Mouse (Mus musculus) gastrocnemius, postnatal 10 days (tissue): Measurements from ENCODE around the gene Gm14862. TPM values are rescaled to one million over a fixed set of nuclear protein-coding genes. Genes with fewer than 3 reads are reported as not detected.
"Not testable (repeated sequence)": the region's sequence is repeated elsewhere in the genome, so short reads cannot be mapped to it uniquely, and the experiment has no call there.

Experiments used
- DNase-seq: peaks from one replicate; pipeline ENCODE4 v3.0.0; 2021; ENCODE audit warnings: mixed read lengths
- long read RNA-seq, 2 experiments: library from polyadenylated mRNA; stranded (forward); transcript quantifications; one replicate each; pipeline ENCODE4 v2.0.0; 2021
- total RNA-seq, 2 experiments: library from RNA; stranded (reverse); gene quantifications; 2 replicates each; pipeline ENCODE4 v1.2.3; 2021

The Gm14862 gene
- not detected for total RNA-seq
- long read RNA-seq, experiment 1: 0 reads
- long read RNA-seq, experiment 2: 0 reads

DNA sequence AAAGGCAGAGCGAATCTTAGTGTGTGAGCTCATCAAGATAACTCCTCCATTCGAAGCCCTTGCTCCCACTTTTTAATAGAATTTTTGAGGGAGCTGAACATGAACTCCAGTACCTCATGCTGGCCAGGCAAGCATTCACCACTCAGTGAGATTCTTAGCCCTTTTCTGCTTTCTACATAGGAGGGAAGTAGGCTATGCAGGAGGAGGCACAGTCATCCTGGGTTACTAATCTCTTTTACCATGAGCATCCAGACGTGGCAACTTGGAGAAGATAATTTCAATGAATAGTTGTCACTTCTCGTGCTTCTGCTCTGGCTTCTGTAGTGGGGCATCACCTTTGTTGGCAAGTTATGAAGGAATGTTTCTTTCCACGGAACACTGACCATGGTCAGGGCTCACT, at the start of gene Gm14862:
Gm14862 (minus strand) TSS at position 134 of the 400 bp plus-strand sequence.
- DNase-seq: no peak

DNA sequence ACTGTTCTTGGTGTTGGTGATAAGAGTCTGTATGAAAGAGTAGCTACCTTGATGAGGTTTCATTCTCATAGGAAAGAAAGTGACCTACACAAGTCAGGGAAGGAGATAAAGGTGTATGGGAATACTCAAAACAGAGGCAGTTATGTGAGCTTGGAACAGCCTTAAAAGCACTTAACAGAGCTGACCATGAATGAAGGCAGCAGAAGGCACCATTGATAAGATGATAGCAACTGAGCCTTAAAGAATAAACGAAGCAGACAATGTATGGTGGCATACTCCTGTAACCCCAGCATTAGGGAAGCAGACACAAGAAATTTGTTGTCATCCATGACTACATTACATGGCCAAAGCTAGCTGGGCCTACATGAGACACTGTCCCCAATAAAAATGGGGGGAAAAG, 46.8 kb upstream of the Gm14862 start:
- no peak for DNase-seq

DNA sequence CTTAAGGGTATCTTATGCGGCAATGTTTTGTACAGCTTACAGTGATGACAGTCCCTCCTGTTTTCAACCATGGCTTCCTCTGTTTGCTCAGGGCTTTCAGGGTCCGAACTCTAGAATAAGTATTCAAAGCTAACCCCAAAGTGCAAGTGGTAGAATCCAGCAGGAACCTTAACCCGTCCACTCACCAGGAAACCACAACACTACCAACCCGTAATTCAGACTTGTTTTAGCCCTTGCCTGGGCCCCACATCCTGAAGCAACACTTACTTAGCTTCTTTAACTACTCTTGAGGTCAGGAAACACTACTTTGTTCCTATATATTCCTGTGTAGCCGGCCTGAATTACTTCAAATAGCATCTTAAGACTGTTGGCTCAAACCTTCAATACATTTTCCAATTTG, 46.1 kb upstream of the Gm14862 start:
- DNase-seq: no peak

DNA sequence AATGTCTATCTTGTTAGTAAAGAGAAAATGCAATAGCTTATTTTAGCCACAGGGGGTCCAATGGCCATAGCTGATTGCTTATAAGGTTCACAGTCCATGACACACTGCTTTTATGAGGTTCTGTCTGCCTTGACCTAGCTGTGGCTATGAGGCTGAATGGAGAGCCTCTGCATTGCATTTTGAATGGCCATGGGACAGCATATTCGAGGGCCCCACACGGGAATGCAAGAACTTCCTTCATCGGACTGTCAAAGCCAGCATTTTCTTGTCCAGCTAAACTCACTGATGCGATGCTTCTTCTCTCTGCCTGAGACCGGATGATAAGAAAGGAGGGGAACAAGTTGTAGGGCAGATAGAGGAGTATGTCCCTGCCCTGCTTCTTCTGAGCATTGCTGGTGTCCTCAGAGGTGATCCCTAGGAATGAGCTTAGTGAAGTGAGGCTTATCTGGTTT, 41.7 kb upstream of the Gm14862 start:
- DNase-seq: no peak

DNA sequence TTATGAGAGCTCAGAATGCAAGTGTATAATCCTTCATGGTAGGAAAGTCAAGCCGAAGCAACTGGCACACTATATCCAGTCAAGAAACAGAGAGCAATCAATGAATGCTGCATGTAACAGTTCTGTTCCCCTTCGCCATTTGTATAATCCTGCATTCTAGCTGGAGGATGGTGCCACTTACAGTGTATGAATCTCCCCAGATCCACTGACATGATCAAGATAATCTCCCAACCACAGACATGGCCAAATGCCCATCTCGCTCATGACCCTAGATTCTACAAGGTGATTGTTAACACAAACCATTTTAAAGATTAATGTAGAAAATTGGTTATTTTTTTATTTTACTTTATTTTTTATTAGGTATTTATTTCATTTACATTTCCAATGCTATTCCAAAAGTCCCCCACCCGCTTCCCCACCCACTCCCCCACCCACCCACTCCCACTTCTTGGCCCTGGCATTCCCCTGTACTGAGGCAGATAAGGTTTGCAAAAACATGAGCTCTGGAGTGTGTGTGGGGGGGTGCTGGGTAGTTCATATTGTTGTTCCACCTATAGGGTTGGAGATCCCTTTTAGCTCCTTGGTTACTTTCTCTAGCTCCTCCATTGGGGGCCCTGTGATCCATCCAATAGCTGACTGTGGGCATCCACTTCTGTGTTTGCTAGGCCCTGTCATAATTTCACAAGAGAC, 36.6 kb upstream of the Gm14862 start:
- DNase-seq: not testable (repeated sequence)

DNA sequence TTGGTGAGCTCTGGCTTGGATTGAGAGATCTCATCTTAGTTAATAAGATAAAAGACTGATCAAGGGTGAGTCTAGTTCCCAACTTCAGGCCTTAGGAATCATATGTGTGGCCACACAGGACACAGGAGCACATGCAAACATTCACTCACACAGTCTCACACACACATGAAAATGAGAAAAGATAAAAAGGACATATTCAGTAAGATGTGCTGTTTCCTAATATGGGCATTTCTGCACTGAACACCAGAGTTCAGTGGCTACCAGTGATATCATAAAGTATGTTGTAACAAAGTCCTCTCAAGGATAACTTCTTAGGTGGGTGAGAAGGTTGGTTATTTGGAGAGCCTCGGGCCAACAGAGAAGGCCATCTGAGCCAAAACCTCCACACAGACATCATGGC, 26.8 kb upstream of the Gm14862 start, which contains the start of gene H2al1m:
H2al1m (plus strand) TSS at position 301 of the 400 bp plus-strand sequence.
- not testable (repeated sequence) for DNase-seq

DNA sequence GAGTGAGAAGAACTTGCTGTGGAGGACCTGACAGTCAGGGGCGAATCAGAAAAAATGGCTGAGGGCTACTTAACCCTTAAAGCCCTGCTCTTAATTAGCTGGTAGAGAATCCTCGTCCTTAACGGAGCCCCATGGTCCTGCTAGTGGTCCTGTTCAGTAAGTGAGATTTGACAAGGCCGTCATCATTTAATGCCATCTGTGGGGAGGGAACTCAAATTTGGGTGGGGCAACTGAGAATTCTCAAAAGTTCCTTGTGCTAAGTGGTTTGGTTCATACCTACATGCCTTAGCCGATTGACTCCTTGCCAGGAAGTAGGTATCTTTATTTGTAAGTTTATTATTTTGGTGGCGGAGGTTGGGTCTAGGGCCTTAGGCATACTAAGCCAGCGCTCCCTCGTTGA, 17.6 kb upstream of the Gm14862 start:
- no peak for DNase-seq

DNA sequence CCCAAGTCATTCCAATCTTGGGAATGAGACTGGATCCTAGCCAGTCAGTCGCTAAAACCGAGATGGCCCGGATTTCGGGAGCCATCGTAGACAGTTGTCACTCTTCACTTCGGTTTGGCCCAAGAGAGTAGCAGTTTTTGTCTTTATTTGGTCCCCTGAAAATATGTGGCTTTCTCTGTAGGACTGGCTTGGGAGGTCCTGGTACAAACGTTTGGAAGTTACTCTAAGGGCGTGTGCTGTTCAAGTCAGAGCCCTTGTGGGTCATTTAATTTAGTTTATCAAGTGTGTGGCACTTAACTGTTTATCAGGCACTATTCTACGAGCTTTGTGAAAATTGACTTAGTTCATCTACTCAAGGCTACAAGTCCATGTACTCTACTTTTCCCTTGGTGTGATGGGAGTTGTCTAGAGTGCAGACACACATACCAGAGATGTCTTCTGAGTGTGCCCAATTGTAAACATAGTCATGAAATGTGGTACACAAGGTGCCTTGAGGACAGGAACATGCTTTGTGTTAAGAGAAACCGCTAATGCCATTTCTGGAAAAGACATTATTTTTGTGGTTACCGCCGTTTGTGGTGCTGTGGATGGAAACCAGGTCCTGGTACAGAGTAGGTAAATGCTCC, 16.8 kb upstream of the Gm14862 start:
- DNase-seq: no peak

DNA sequence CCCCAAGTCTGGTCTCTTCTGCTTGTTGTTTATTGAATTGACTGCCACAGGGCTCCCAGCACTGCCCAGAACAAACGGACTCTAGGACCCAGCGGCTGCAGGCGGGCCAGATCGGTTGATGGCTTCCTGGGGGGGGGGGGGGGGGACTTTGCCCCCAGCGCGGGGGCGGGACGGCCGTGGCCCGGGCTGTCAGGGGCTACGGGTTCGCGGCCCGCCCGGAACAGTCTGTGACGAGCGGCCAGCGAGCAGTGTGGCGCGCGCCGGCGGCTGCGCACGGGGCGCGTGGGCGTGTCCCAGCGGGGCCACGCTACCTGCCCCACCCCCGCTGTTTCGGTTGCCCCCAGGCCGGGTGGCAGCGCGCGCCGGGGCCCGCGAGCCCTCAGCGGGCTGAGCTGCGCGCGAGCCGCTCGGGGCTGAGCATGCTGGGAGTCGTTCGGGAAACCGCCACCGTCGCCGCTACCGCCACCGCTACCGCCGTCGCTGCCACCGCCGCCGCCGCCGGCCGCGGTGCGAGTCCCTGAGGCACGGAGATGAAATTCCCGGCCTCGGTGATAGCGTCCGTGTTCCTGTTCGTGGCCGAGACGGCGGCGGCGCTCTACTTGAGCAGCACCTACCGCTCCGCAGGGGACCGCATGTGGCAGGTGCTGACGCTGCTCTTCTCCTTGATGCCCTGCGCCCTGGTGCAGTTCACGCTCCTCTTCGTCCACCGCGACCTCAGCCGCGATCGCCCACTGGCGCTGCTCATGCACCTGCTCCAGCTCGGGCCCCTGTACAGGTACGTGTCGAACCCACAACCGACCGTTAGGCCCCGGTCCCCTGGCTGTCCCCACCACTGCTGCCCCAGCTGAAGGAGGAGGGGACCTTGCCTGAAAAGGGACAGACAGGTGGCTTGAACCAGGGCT, 16.0 kb upstream of the Gm14862 start, which contains the start of gene Xk:
Xk (plus strand) TSS at position 297 of the 902 bp plus-strand sequence.
- peak; percentile 46 for DNase-seq

DNA sequence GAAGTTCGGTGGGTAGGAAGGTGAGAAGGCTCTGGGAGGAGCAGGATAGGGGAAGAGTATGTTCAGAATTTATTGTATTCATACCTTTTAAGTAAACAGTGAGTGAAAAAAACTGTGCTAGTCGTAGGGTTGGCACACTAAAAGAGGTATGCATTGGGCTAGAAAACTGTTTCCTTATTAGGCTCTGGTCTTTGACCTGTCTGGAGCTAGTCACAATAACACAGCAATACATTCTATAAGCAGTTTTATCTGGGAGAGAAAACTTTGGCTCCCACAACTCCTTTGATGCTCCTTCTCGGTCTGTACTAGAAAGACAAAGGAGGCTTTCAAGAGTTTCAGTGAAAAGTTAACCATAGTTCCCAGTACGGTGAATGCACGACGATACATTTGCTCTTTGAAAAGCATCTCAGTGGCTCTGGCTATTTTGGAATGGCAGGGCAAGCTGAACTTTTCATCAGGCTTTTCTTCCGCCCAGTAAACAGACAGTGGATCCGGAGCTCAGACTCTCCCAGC, 15.3 kb upstream of the Gm14862 start:
- DNase-seq: no peak

DNA sequence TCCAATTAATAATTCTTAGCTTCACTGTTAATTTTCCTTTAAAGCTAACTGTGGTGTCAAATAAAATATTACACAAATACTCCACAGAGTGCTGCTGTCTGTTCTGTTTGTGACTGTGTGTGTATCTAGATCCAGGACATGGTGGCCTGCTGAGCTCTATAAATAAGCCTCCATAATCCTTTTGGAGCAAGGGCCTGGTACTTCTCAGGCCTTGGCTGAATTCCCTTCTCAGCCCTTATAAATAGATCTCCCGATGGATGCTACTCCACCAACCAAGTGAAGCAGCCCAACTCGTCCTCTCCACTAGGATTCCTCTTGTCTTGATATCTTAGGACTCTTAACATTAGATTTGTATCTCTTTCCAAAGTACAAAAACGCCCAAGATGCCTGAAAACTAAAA, 14.4 kb upstream of the Gm14862 start:
- DNase-seq: no peak

DNA sequence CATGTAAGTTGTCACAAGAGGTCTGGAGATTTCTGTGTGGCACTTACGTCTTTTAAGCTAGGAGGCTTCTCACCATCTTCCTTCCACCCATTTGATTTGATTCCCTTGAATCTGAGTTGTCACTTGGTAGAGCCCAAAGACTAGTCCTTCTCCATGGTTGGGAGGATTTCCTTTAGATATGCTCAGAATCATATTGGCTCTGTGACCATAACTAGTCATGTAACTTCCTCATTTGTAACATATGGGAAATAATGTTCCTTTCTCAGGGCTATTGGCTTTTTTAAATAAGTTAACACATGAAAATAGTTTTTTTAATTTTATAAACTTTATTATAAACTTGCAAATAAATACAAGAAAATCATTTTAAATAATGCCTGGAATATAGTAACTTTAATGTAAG, 2.6 kb upstream of the Gm14862 start:
- DNase-seq: no peak

DNA sequence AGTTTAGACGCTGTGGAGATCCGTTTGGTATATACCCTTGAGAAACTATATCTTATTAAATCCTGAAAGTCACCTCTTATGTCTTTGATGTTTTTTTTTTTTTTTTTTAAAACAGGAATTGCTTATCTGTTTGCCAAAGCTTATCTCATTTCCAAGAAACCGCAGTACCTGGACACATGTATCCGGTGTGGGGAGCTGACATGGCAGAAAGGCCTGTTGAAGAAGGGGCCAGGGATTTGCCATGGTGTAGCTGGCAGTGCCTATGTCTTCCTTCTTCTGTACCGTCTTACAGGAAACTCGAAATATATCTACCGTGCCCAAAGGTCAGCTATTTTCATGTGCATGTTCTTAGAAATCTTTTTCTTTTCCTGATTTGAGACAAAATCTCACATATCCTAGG, 1.1 kb upstream of the Gm14862 start:
- no peak for DNase-seq

DNA sequence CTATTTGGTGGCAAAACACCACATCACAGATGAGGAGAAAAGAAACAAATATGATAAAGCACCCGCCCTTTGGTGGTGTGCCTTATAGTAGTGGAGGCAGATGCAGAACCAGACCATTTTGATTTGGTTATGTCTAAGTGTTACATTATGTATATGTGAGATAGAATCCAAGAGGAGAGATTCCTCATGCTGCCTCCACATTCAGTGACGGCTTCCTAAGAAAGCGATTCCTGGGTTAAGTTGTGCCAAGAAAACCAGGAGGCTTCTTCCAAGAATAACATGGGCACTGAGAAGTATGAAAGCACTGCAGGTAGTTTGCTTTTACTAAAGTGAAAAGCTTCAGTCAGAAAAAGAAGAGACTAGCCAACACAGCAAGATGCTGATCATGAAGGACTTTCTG, 1.8 kb downstream of the Gm14862 start:
- DNase-seq: no peak

DNA sequence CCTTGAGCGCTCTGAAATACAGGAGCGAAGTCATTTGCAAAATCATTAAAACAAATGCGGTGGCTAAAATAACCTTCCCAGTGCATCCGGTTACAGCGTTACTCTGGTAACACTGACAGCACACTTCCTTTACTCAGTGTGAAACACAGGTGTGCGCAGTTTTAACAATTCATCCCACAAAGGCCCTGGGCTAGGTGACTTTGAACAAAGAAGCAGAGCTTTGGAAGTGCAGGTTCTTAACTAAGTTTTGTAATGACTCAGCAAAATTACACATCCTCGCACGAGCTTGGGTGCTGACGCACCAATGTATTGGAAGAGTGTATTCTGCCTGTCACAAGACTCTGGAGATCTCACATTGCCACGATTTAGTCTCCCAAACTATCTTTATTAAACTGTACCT, 2.7 kb downstream of the Gm14862 start:
- DNase-seq: no peak

DNA sequence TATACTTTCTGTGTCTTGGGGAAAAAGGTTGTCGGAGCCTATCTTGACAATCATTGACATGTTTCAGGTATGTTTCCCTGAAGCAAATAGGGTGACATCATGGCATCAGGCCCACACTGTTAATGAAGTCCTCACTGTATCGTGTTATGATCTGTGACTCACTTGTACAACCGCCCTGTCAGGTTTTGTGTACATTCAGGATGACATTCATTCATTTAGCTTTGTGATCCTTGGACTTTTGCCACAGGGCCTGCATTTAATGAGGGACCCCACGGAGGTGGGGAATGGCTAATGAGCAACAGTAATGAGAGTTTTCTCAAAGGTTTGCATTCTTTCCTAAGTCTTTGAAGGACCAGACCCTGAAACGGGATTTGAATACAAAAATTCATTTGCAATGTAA, 7.8 kb downstream of the Gm14862 start:
- DNase-seq: no peak

DNA sequence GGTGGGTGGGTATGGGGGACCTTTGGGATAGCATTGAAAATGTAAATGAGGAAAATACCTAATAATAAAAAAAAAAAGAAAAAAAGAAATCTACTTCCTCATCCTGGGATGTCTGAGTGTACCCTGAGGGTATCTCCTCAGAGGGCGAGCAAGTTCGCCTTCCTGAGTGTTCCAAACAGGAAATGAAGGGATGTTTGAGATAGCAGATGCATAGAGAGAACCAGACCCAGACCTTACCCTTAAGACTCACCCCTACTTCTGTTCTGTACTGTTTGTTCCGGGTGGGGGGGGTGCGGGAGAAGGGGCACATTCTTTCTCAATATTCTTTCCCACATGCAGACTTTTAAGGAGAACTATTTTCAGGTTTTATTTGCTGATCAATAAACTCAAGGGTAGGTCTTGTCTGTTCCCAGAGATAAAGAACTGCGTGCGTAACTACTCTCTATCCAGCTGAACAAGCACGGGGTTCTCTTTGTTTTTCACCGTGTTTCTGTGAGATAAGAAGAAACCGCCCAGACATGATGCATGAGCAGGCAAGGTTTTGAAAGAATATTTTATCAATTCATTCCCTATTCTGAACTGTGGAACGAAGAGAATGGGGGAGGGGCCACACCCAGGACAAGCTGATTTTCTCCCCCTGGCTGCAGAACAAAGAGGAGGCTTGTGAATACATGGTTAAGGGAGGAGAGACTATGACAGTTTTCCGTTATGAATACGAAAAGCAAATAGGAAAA, 11.9 kb downstream of the Gm14862 start:
- no peak for DNase-seq

DNA sequence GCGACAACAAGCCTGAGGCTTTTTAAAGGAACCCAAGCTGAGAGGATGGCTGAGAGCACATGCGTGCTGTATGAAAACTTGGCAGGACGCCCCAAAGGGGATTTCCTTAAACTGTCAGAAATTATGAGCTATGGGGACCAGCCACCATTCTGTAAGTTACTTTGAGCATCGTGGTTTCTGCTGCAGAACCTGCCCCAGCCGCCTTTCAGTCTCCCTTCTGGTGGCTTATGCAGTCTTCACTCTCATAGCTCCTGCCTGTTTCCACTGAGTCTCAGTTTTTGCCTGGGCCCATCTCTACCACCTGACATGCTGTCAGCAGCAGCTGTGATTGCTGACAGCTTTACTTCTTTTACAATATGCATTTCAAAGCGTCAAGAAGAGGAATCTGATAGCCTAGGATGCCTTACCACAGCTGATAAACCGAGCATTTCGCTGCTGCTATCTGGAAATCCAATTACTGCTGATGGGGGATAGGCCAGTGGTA, 13.3 kb downstream of the Gm14862 start:
- peak; percentile 2 for DNase-seq

DNA sequence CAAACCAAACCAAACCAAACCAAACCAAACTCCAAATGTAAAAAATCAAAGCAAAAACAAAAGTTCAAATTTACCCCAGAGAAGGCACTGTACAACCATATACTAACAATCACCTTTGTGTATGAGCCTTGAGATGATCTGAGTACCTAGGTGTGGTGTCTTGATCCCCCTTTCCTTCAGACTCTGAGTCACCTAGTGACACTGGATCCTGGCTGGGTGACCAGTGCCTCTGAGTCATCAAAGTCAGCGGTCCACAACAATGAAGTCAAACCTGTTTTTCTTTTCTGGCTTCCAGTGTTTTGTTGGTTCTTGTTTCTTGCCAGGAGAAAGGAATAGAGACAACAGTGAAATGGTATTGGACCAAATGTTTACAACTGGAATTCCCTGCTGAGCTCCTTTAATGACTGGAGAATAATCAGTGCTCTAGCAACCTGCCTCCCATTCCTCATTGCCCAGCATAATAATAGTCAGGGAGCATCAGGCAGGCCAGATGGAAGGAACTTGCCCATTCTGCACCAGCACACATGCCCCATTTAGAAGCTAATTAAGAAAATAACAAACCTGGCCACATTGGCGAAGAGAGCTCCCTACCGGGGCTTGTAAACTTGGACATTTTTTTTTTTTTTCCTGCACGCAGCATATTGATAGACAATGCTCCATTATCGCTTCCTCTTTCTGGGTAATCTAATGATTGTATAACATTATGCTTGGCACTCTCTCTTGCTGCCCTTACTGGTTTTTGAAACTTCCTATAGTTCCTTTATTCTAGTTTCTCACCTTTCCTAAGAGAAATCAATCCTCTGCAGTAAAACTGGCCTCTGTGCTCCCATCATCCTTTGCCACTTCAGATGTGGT, 15.7 kb downstream of the Gm14862 start:
- DNase-seq: no peak

DNA sequence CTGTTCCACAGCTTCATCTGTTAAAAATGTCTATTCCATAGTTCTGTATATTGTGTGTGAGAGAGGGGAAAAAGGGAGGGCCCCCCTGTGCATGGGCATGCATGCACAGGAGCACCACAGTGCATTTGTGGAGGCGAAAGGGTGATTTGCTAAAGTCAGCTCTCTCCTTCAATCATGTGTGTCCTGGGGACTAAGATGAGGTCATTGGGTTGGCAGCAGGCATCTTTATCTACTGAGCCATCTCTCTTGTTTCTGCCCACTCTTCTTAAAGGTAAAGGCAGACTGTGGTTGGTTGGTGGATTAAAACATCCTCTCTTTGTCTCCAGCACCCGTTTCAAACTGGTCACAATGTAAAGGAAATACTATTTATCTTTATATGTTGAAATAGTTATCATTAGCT, 29.6 kb downstream of the Gm14862 start:
- no peak for DNase-seq
